Mouse (Mus musculus): ENCODE measurements around the gene G0s2. TPM values are rescaled to one million over a fixed set of nuclear protein-coding genes. Genes with fewer than 3 reads are reported as not detected.
A peak's percentile ranks its signal among the peaks of the same experiment; 100 is the strongest.

Gene G0s2
- polyA plus RNA-seq (2012; ENCODE audit: insufficient read depth, low replicate concordance), result 1.5 TPM in 1 of 2 replicates, not detected in the other

DNA sequence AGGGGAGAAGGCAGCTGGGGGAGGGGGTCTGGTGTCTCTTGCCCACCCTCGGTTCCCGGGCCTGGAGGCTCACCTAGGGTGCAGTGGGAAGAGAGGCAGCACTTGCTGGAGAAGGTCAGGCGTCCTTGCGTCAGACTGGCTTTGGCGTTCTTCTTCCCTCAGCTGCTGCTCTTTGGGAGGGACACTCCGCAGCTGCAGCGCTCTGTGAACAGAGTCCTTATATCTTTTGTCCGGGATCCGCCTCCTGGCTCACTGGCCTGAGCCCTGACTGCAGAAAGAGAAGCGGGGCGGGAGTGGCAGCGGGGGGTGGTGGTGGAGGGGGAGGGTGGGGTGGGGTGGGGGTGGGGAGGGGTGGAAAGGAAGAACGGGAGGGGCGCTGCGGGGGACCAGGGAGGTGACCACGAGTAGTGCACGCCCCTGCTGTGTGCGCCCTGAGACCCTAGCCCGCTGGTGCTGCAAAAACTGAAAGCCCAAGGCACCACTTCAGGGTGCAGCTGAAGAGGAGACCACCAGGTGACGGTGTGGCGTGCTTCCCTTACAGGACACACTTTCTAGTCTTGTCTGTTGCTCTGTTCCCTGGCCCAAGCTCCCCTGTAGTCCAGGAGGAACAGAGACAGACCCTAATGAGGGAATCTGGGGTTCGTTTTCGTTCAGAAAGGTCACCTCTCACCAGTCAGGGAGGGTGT lies at the start of gene G0s2:
Gene G0s2, minus strand, starts transcription at position 302 of the 686 bp plus-strand sequence.
- TF ChIP-seq FLI1 (IDR thresholded peaks at IDR 0.05; ENCODE audit: low read length) (no peak), GATA1 (IDR thresholded peaks at IDR 0.05; ENCODE audit: borderline replicate concordance, low read length) (no peak)

DNA sequence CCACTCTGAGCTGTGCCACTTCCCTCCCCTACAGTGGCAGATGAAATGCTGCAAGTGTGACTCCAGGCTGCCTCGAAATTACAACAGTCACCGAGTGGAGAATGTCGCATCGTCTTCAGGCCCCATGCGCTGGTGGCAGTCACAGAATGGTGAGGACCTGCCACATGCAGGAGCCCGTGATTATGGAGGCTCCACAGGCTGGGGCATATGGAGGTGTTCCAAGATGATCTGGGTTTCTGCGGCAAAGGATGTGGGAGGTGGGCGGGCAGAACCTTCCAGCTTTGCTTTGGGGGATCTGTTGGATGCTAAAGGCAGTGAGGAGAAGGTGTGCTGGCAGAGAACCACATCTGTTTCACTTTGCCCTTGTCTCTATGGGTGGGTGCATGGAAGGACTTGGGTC lies 47.4 kb upstream of the G0s2 start:
- no peak for TF ChIP-seq GATA1 (IDR thresholded peaks at IDR 0.05; ENCODE audit: borderline replicate concordance, low read length)
- no peak for TF ChIP-seq FLI1 (IDR thresholded peaks at IDR 0.05; ENCODE audit: low read length)
- H3K36me3 ChIP-seq (replicated peaks; ENCODE audit: low read length), result no peaks in the 10 kb centered on the region
- H3K4me1 ChIP-seq, result no peaks in the 10 kb centered on the region; the same call in 1 of the 2 replicates
- H3K9me3 ChIP-seq, result no peaks in the 10 kb centered on the region
- H3K27me3 ChIP-seq (replicated peaks), result peaks cover 30% of the 10 kb centered on the region
- H3K4me3 ChIP-seq (replicated peaks), result no peak overlapping the region

More for the DNA sequence above, at the start of gene G0s2:
- no peaks in the 10 kb centered on the region for H3K36me3 ChIP-seq (replicated peaks; ENCODE audit: low read length)
- H3K9me3 ChIP-seq, result no peaks in the 10 kb centered on the region
- peaks cover 13% of the 10 kb centered on the region for H3K27me3 ChIP-seq (replicated peaks)
- peak within 1 kb of the TSS; percentile 42 for H3K4me3 ChIP-seq (replicated peaks)
- peaks cover 6% of the 10 kb centered on the region; the same call in 1 of the 2 replicates for H3K4me1 ChIP-seq

GRCm38 (mm10) chr1:193319721-193320120 lies 46.7 kb upstream of the G0s2 start:
- no peaks in the 10 kb centered on the region for H3K36me3 ChIP-seq (replicated peaks; ENCODE audit: low read length)
- no peak overlapping the region for H3K4me3 ChIP-seq (replicated peaks)
- TF ChIP-seq FLI1 (IDR thresholded peaks at IDR 0.05; ENCODE audit: low read length), result no peak
- TF ChIP-seq GATA1 (IDR thresholded peaks at IDR 0.05; ENCODE audit: borderline replicate concordance, low read length), result no peak
- no peaks in the 10 kb centered on the region; the same call in 1 of the 2 replicates for H3K4me1 ChIP-seq
- peaks cover 36% of the 10 kb centered on the region for H3K27me3 ChIP-seq (replicated peaks)
- H3K9me3 ChIP-seq, result no peaks in the 10 kb centered on the region

DNA sequence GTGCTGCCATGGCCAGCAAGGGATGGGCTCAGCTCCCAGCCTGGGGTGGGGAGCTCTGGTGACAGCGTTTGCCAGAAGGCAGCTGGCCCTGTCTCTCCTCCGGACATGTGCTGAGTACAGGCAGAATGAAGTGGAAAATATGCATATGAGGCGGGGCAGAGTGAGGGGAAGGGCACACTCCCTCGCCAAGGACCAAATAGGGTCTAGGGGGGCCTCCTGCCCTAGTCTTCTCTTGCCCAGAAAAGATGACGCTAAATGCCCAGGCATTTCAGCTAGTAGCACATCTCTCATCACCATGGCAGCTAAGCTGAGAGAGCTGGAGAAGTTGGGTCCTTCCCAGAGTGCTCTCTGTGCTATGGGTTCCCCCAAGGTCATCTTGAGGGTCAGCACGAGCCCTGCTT lies 44.1 kb upstream of the G0s2 start:
- H3K4me1 ChIP-seq, result no peaks in the 10 kb centered on the region; the same call in 1 of the 2 replicates
- no peak overlapping the region for H3K4me3 ChIP-seq (replicated peaks)
- TF ChIP-seq GATA1 (IDR thresholded peaks at IDR 0.05; ENCODE audit: borderline replicate concordance, low read length), result no peak
- no peak for TF ChIP-seq FLI1 (IDR thresholded peaks at IDR 0.05; ENCODE audit: low read length)
- no peaks in the 10 kb centered on the region for H3K9me3 ChIP-seq
- H3K27me3 ChIP-seq (replicated peaks), result peaks cover 43% of the 10 kb centered on the region
- no peaks in the 10 kb centered on the region for H3K36me3 ChIP-seq (replicated peaks; ENCODE audit: low read length)

- no peak for TF ChIP-seq FLI1 (IDR thresholded peaks at IDR 0.05; ENCODE audit: low read length)
- TF ChIP-seq GATA1 (IDR thresholded peaks at IDR 0.05; ENCODE audit: borderline replicate concordance, low read length), result no peak
- Histone ChIP-seq H3K9me3 (no peaks in the 10 kb centered on the region), H3K27me3 (replicated peaks) (peaks cover 48% of the 10 kb centered on the region), H3K36me3 (replicated peaks; ENCODE audit: low read length) (no peaks in the 10 kb centered on the region), H3K4me3 (replicated peaks) (no peak overlapping the region), H3K4me1 (no peaks in the 10 kb centered on the region; the same call in 1 of the 2 replicates)
Observed at GRCm38 (mm10) chr1:193316358-193316750, 43.3 kb upstream of the G0s2 start.

- H3K27me3 ChIP-seq (replicated peaks), result peaks cover 48% of the 10 kb centered on the region
- H3K36me3 ChIP-seq (replicated peaks; ENCODE audit: low read length), result no peaks in the 10 kb centered on the region
- H3K9me3 ChIP-seq, result no peaks in the 10 kb centered on the region
- H3K4me3 ChIP-seq (replicated peaks), result no peak overlapping the region
- no peaks in the 10 kb centered on the region; the same call in 1 of the 2 replicates for H3K4me1 ChIP-seq
- TF ChIP-seq GATA1 (IDR thresholded peaks at IDR 0.05; ENCODE audit: borderline replicate concordance, low read length), result no peak
- TF ChIP-seq FLI1 (IDR thresholded peaks at IDR 0.05; ENCODE audit: low read length), result no peak
Observed at GRCm38 (mm10) chr1:193315705-193316357, 42.8 kb upstream of the G0s2 start.

DNA sequence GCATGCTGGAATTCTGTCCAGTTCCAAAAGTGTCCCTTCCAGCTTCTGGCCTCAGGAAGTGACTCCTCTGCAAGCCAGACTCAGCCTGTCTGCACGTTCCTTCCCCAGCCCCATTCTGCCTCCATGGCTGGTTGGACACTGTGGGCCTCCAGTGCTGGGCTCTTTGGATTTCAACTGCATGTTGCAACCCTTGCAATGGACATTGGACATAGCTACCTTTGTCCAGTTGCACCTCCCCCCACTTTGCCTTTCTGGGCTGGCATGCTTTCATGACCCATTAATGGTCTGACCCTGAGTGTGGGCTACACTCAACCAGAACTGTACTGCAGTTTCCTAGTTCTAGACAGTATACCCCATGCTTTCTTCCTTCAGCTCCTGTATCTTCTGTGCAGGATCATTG lies 38.6 kb upstream of the G0s2 start:
- no peaks in the 10 kb centered on the region; the same call in 1 of the 2 replicates for H3K4me1 ChIP-seq
- H3K36me3 ChIP-seq (replicated peaks; ENCODE audit: low read length), result no peaks in the 10 kb centered on the region
- peaks cover 32% of the 10 kb centered on the region for H3K27me3 ChIP-seq (replicated peaks)
- no peaks in the 10 kb centered on the region for H3K9me3 ChIP-seq
- H3K4me3 ChIP-seq (replicated peaks), result no peak overlapping the region
- TF ChIP-seq FLI1 (IDR thresholded peaks at IDR 0.05; ENCODE audit: low read length) (no peak), GATA1 (IDR thresholded peaks at IDR 0.05; ENCODE audit: borderline replicate concordance, low read length) (no peak)

DNA sequence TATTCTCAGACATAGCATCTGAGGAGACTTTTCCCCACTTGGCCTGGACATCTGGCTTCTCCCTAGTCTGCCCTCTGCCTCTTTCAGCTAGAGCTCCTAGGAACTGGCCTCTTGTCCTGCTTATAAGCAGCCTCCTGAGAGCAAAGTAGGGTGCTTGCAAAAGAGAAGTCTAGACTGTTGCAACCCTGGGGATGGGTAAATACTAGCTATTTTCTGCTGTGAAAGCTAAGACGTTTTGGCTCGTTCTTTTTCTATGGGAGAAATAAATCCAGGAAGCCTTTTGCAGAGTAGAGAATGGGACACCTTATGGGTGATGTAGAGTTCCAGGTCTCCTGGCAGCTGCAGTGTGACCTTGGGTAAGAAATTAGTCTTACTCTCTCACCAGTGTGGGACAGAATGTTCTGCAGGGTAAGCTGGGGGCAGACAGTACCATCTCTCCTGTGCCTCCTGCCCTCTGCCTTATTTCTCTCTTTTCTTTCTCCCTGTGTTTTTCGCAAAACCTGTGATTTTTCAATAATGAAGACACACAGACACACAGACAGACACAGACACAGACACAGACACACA lies 37.6 kb upstream of the G0s2 start:
- H3K36me3 ChIP-seq (replicated peaks; ENCODE audit: low read length), result no peaks in the 10 kb centered on the region
- H3K9me3 ChIP-seq, result no peaks in the 10 kb centered on the region
- no peaks in the 10 kb centered on the region for H3K4me1 ChIP-seq
- H3K27me3 ChIP-seq (replicated peaks), result peaks cover 27% of the 10 kb centered on the region
- no peak for TF ChIP-seq FLI1 (IDR thresholded peaks at IDR 0.05; ENCODE audit: low read length)
- no peak for TF ChIP-seq GATA1 (IDR thresholded peaks at IDR 0.05; ENCODE audit: borderline replicate concordance, low read length)
- H3K4me3 ChIP-seq (replicated peaks), result no peak overlapping the region

DNA sequence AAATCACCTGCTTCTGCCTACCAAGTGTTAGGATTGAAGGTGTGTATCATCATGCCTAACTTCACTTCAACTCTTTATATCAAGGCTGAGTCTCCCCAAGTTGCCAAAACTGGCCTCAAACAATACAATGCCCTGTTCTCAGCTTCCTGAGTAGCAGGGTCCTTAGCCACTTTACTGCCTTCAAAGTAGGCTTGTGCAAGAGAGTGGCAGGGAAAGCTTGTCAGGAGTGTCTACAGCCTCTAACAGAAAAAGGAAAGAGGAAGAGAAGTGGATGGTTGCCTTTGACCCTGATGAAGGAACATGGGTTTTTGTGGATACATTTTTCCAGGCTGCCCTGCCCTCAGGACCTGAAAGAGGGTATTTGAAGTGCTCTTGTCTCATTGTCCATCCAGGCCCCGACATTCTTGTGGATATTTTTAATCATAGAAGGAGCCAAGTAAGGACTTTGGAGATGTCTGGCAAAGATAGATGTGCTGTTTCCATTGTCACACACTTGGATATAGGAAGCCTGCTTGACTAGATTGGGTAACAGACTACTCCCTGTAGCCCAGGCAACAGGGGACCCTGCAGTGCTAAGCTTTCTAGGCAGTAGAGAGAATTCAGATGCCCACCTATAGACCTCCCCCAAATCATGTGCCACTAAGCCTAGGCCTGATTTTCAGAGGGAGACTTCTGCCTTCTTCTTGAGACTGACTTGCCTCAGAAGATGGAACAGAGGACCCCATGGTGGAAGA lies 36.9 kb upstream of the G0s2 start:
- no peak for TF ChIP-seq FLI1 (IDR thresholded peaks at IDR 0.05; ENCODE audit: low read length)
- TF ChIP-seq GATA1 (IDR thresholded peaks at IDR 0.05; ENCODE audit: borderline replicate concordance, low read length), result no peak
- Histone ChIP-seq H3K27me3 (replicated peaks) (peaks cover 24% of the 10 kb centered on the region), H3K9me3 (no peaks in the 10 kb centered on the region), H3K36me3 (replicated peaks; ENCODE audit: low read length) (no peaks in the 10 kb centered on the region), H3K4me1 (no peaks in the 10 kb centered on the region), H3K4me3 (replicated peaks) (no peak overlapping the region)

All from megakaryocyte, embryonic 14.5 days (primary cell).